Mouse (Mus musculus): ENCODE results near the gene Olfr1189. TPM values are rescaled to one million over a fixed set of nuclear protein-coding genes. Genes with fewer than 3 reads are reported as not detected.
"Not testable (repeated sequence)": the region's sequence is repeated elsewhere in the genome, so short reads cannot be mapped to it uniquely, and the experiment has no call there.

Olfr1189 gene
- not detected in 2 replicates for polyA plus RNA-seq (2016; fragmentation: Nextera tagmentation; extraction: Ambion mirVana)

GRCm38 (mm10) chr2:88586154-88586553 is at the start of gene Olfr1189:
Olfr1189 (plus strand) TSS chr2:88586454.
- no peak for ATAC-seq (ENCODE audit: insufficient number of reproducible peaks, low FRiP score)
- 0 out of 2 replicates have a peak, but pooled peaks cover 2% of the 10 kb centered on the region for H3K9me3 ChIP-seq (replicated peaks)
- H3K4me2 ChIP-seq = no peak within 1 kb of the TSS
- H3K4me1 ChIP-seq (replicated peaks) = no peaks in the 10 kb centered on the region
- no peaks in the 10 kb centered on the region for H3K36me3 ChIP-seq
- H3K9ac ChIP-seq = no peak within 1 kb of the TSS
- H3K4me3 ChIP-seq = no peak within 1 kb of the TSS
- H3K27me3 ChIP-seq (replicated peaks) = no peaks in the 10 kb centered on the region
- H3K27ac ChIP-seq (ENCODE audit: poor library complexity, severe bottlenecking) = no peak within 1 kb of the TSS

GRCm38 (mm10) chr2:88556635-88557034 is 29.6 kb upstream of the Olfr1189 start, which contains the start of gene Olfr1188:
Olfr1188 (plus strand) TSS chr2:88556935.
- 71% methylated on average over 2 of the region's 2 CpGs for WGBS
- H3K9me3 ChIP-seq (replicated peaks) = no peaks in the 10 kb centered on the region

GRCm38 (mm10) chr2:88572696-88573095 is 13.6 kb upstream of the Olfr1189 start:
- not testable (repeated sequence) for H3K4me3 ChIP-seq; H3K27ac ChIP-seq (ENCODE audit: poor library complexity, severe bottlenecking); H3K9ac ChIP-seq; ATAC-seq (ENCODE audit: insufficient number of reproducible peaks, low FRiP score); H3K27me3 ChIP-seq (replicated peaks); H3K36me3 ChIP-seq; H3K4me2 ChIP-seq; H3K9me3 ChIP-seq (replicated peaks); H3K4me1 ChIP-seq (replicated peaks)
- 81% methylated on average over 12 of the region's 12 CpGs for WGBS

More at GRCm38 (mm10) chr2:88556635-88557034, 29.6 kb upstream of the Olfr1189 start, which contains the start of gene Olfr1188:
- Histone ChIP-seq H3K4me1 (replicated peaks) (no peaks in the 10 kb centered on the region), H3K4me2 (no peak within 1 kb of the TSS), H3K36me3 (no peaks in the 10 kb centered on the region), H3K27ac (ENCODE audit: poor library complexity, severe bottlenecking) (no peak within 1 kb of the TSS), H3K9ac (no peak within 1 kb of the TSS), H3K4me3 (no peak within 1 kb of the TSS), H3K27me3 (replicated peaks) (no peaks in the 10 kb centered on the region)
- no peak for ATAC-seq (ENCODE audit: insufficient number of reproducible peaks, low FRiP score)

GRCm38 (mm10) chr2:88640242-88640641 is 54.0 kb downstream of the Olfr1189 start, which contains the start of gene Olfr1191-ps1:
Olfr1191-ps1 (plus strand) TSS chr2:88640542.
- not testable (repeated sequence) for H3K27ac ChIP-seq (ENCODE audit: poor library complexity, severe bottlenecking); H3K27me3 ChIP-seq (replicated peaks); H3K4me2 ChIP-seq; ATAC-seq (ENCODE audit: insufficient number of reproducible peaks, low FRiP score); H3K4me1 ChIP-seq (replicated peaks); H3K9me3 ChIP-seq (replicated peaks); H3K36me3 ChIP-seq; H3K4me3 ChIP-seq; H3K9ac ChIP-seq
- 84% methylated on average over 1 of the region's 1 CpGs for WGBS

Other genes starting within 250 kb of the Olfr1189 start
- gene Olfr1176, start 249.7 kb upstream of the Olfr1189 start, polyA plus RNA-seq (2016; fragmentation: Nextera tagmentation; extraction: Ambion mirVana) = not detected in 2 replicates
- gene Olfr1177-ps, start 240.0 kb upstream of the Olfr1189 start, polyA plus RNA-seq (2016; fragmentation: Nextera tagmentation; extraction: Ambion mirVana) = not detected in 2 replicates
- gene Olfr1178, start 199.4 kb upstream of the Olfr1189 start, polyA plus RNA-seq (2016; fragmentation: Nextera tagmentation; extraction: Ambion mirVana) = not detected in 2 replicates
- gene Olfr1179, start 180.0 kb upstream of the Olfr1189 start, polyA plus RNA-seq (2016; fragmentation: Nextera tagmentation; extraction: Ambion mirVana) = not detected in 2 replicates
- gene Olfr1180, start 167.3 kb upstream of the Olfr1189 start, polyA plus RNA-seq (2016; fragmentation: Nextera tagmentation; extraction: Ambion mirVana) = not detected in 2 replicates
- gene Olfr1181, start 160.3 kb upstream of the Olfr1189 start, polyA plus RNA-seq (2016; fragmentation: Nextera tagmentation; extraction: Ambion mirVana) = not detected in 2 replicates
- not detected in 2 replicates for gene Gm13757, start 137.3 kb upstream of the Olfr1189 start, polyA plus RNA-seq (2016; fragmentation: Nextera tagmentation; extraction: Ambion mirVana)
- not detected in 2 replicates for gene Olfr1183, start 131.6 kb upstream of the Olfr1189 start, polyA plus RNA-seq (2016; fragmentation: Nextera tagmentation; extraction: Ambion mirVana)
- not detected in 2 replicates for gene Olfr1184, start 102.9 kb upstream of the Olfr1189 start, polyA plus RNA-seq (2016; fragmentation: Nextera tagmentation; extraction: Ambion mirVana)
- not detected in 2 replicates for gene Olfr1185-ps1, start 93.1 kb upstream of the Olfr1189 start, polyA plus RNA-seq (2016; fragmentation: Nextera tagmentation; extraction: Ambion mirVana)
- gene Olfr1186, start 67.9 kb upstream of the Olfr1189 start, polyA plus RNA-seq (2016; fragmentation: Nextera tagmentation; extraction: Ambion mirVana) = not detected in 2 replicates
- not detected in 2 replicates for gene Olfr1188, start 29.5 kb upstream of the Olfr1189 start, polyA plus RNA-seq (2016; fragmentation: Nextera tagmentation; extraction: Ambion mirVana)
- gene Olfr1191-ps1, start 54.1 kb downstream of the Olfr1189 start, polyA plus RNA-seq (2016; fragmentation: Nextera tagmentation; extraction: Ambion mirVana) = not detected in 2 replicates
- not detected in 2 replicates for gene Olfr1192-ps1, start 62.1 kb downstream of the Olfr1189 start, polyA plus RNA-seq (2016; fragmentation: Nextera tagmentation; extraction: Ambion mirVana)
- not detected in 2 replicates for gene Olfr1193, start 89.2 kb downstream of the Olfr1189 start, polyA plus RNA-seq (2016; fragmentation: Nextera tagmentation; extraction: Ambion mirVana)
- gene Olfr1195, start 102.7 kb downstream of the Olfr1189 start, polyA plus RNA-seq (2016; fragmentation: Nextera tagmentation; extraction: Ambion mirVana) = not detected in 2 replicates
- not detected in 2 replicates for gene Olfr1196, start 118.1 kb downstream of the Olfr1189 start, polyA plus RNA-seq (2016; fragmentation: Nextera tagmentation; extraction: Ambion mirVana)
- not detected in 2 replicates for gene Olfr1197, start 145.9 kb downstream of the Olfr1189 start, polyA plus RNA-seq (2016; fragmentation: Nextera tagmentation; extraction: Ambion mirVana)
- gene Olfr1198, start 164.9 kb downstream of the Olfr1189 start, polyA plus RNA-seq (2016; fragmentation: Nextera tagmentation; extraction: Ambion mirVana) = not detected in 2 replicates
- gene Olfr1199, start 174.0 kb downstream of the Olfr1189 start, polyA plus RNA-seq (2016; fragmentation: Nextera tagmentation; extraction: Ambion mirVana) = not detected in 2 replicates
- not detected in 2 replicates for gene Olfr1200, start 184.0 kb downstream of the Olfr1189 start, polyA plus RNA-seq (2016; fragmentation: Nextera tagmentation; extraction: Ambion mirVana)
- not detected in 2 replicates for gene Olfr1201, start 206.6 kb downstream of the Olfr1189 start, polyA plus RNA-seq (2016; fragmentation: Nextera tagmentation; extraction: Ambion mirVana)
- gene Olfr1202, start 228.0 kb downstream of the Olfr1189 start, polyA plus RNA-seq (2016; fragmentation: Nextera tagmentation; extraction: Ambion mirVana) = not detected in 2 replicates
- gene Olfr1205, start 243.3 kb downstream of the Olfr1189 start, polyA plus RNA-seq (2016; fragmentation: Nextera tagmentation; extraction: Ambion mirVana) = not detected in 2 replicates